Mouse (Mus musculus) heart, embryonic 15.5 days (tissue): ENCODE measurements at regions not wholly inside any gene's neighbourhood (a gene's known extent, or its start where the extent isn't known, plus 50 kb on each side); places are given as distances from the start of the nearest gene placed in this dataset.
"Not testable (repeated sequence)": the region's sequence is repeated elsewhere in the genome, so short reads cannot be mapped to it uniquely, and the experiment has no call there.

Source experiments
- ATAC-seq: fragments of 200-750 bp; cut with Nextera tagmentation; replicated peaks from 2 replicates; pipeline ENCODE4 v1.8.0; 2017; ENCODE audit warnings: low read depth, moderate TSS enrichment; ENCODE audit not compliant: insufficient number of reproducible peaks, insufficient read depth, low FRiP score
- H3K27ac ChIP-seq: fragments of 300-500 bp; sonication (generic); 2 replicates; pipeline ENCODE4 v1.5.1; 2015; ENCODE audit warnings: mild to moderate bottlenecking, inconsistent platforms
- H3K27me3 ChIP-seq: fragments of 300-500 bp; sonication (generic); 2 replicates; pipeline ENCODE4 v1.6.1; 2015; ENCODE audit warnings: inconsistent platforms
- H3K36me3 ChIP-seq: fragments of 300-500 bp; sonication (generic); 2 replicates; pipeline ENCODE4 v1.6.1; 2015; ENCODE audit warnings: mild to moderate bottlenecking, inconsistent platforms
- H3K4me1 ChIP-seq: fragments of 300-500 bp; sonication (generic); replicated peaks from 2 replicates; pipeline ENCODE4 v1.6.1; 2015; ENCODE audit warnings: inconsistent platforms
- H3K4me2 ChIP-seq: fragments of 300-500 bp; sonication (generic); 2 replicates; pipeline ENCODE4 v1.6.1; 2015; ENCODE audit warnings: inconsistent platforms, mild to moderate bottlenecking, moderate library complexity
- H3K4me3 ChIP-seq: fragments of 300-500 bp; sonication (generic); 2 replicates; pipeline ENCODE4 v1.5.1; 2015; ENCODE audit warnings: mild to moderate bottlenecking, inconsistent platforms
- H3K9ac ChIP-seq: fragments of 300-500 bp; sonication (generic); 2 replicates; pipeline ENCODE4 v1.6.1; 2015; ENCODE audit warnings: mild to moderate bottlenecking, inconsistent platforms
- H3K9me3 ChIP-seq: fragments of 300-500 bp; sonication (generic); replicated peaks from 2 replicates; pipeline ENCODE4 v1.6.1; 2016; ENCODE audit warnings: inconsistent platforms
- WGBS: fragments of 180-500 bp; shearing (Covaris S2); methylation state at CpG from one replicate; pipeline ENCODE4 v1.1.7; 2015; ENCODE audit warnings: mixed read lengths; 5-methylcytosine and 5-hydroxymethylcytosine counted together

DNA sequence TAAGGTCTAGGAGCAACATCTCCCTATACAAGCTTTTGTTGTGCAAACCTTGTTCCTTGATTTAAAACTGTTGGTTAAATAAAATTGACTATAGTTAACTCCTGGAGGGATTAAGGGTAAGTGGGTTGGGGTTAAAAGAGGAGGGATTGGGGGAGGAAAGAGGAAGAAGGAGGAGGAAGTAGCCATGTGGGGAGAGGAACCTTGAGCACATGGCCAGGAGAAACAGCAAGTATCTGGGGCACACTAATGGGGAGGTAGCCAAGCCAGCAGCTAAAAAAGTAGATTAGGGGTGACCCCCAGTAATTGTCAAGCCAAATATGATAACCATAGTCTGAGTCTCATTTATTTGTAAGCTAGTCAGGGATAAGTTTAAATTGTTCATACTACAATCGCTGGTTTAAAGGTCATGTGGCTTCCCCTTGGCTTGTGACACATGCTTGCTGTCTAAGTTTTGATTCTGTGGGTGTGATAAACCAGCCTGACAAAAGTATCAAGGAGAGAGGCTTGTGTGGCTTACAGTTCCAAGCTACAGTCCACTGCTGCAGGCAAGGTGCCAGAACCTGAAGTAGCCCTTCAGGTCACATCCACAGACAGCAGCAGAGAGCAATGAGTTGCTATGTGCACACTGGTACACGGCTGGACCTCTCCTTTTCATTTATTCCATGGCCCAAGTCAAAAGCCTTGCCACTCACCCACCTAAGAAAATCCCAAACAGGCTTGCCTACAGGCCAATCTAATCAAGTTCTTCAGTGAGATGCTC is 189.8 kb downstream of the Tcp10c start:
- Histone ChIP-seq H3K4me3 (no peak overlapping the region), H3K9me3 (peaks cover 41% of the 10 kb centered on the region), H3K4me1 (no peaks in the 10 kb centered on the region), H3K27ac (no peak overlapping the region), H3K36me3 (no peaks in the 10 kb centered on the region), H3K27me3 (no peaks in the 10 kb centered on the region), H3K9ac (no peak overlapping the region), H3K4me2 (no peak overlapping the region)
- 52% methylated on average over 2 of the region's 2 CpGs for WGBS
- no peak for ATAC-seq

DNA sequence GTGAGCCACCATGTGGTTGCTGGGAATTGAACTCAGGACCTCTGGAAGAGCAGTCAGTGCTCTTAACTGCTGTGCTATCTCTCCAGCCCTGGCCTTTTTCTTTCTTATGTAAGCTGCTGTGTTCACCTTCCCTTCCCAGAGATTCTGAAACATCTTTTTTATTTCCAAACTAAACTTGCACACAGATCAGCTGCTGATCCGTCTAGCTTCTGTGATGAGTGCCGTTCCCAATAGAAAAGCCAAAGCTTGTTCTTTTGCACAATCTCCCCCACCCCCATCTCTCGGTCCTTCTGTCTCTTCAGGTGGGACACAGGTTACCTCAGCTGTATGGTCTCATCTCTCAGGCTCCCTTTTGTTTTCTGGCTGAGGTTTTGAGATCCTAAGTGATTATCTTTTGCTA is 191.9 kb downstream of the Tcp10c start:
- no peak for ATAC-seq
- no peaks in the 10 kb centered on the region for H3K36me3 ChIP-seq
- H3K9me3 ChIP-seq: peaks cover 40% of the 10 kb centered on the region
- H3K9ac ChIP-seq: no peak overlapping the region
- no peaks in the 10 kb centered on the region for H3K4me1 ChIP-seq
- no peak overlapping the region for H3K4me3 ChIP-seq
- no peak overlapping the region for H3K27ac ChIP-seq
- 56% methylated on average over 3 of the region's 3 CpGs for WGBS
- H3K4me2 ChIP-seq: no peak overlapping the region
- H3K27me3 ChIP-seq: no peaks in the 10 kb centered on the region

DNA sequence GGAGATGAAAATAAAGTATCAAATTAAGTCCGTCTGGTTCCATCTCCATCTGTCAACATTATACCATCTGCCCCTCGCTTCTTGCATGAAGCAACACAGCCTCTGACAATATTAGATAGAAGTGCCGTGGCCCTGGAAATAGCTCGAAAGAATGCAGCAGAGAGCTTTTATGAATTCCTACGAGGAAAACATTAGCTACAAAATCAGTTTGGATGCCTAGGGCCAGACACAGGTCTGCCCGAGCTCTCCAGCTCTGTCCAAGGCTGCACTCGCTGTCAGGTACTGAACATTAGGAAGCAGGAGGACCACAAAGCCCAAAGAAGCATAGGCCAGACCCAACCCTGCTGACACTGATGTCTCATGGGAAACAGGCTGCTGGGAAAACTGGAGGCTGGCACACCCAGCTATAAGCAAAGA is 192.3 kb downstream of the Tcp10c start:
- no peak for ATAC-seq
- no peaks in the 10 kb centered on the region for H3K36me3 ChIP-seq
- WGBS: 71% methylated on average over 7 of the region's 7 CpGs

DNA sequence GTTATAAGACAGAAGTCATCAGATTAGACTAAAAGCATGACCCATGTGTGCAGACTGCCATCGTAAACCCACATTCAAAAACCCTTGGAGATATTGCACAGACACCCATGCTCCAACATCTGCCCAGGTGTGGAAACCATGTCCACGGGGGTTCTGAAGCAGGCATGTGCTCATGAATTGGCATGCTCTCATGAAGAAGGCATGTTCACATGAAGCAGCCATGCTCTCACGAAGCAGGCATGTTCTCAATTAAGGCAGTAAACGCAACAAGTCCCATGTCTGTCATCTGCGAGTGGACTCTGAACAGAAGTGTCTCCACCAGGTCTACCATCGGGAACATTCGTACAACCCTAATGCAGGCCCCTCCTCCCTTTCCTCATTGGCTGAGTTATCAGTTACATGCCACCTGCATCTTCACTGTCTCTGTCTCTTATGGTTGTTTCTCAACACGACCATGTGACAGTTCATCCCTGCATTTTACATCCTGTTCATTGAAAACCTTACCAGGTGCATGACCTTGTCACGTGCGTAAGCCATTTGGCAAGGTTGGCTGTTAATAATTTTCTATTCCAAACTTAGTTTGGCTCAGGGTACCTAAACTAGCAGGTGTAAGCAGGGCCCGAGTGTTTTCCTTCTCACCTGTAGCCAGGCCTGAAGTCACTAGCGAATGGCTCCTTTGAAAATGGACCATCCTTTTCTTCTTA is 193.4 kb downstream of the Tcp10c start:
- WGBS: 58% methylated on average over 12 of the region's 12 CpGs
- Histone ChIP-seq H3K9me3 (peaks cover 36% of the 10 kb centered on the region), H3K36me3 (no peaks in the 10 kb centered on the region), H3K4me3 (no peak overlapping the region), H3K4me1 (no peaks in the 10 kb centered on the region), H3K9ac (no peak overlapping the region), H3K4me2 (no peak overlapping the region), H3K27me3 (no peaks in the 10 kb centered on the region), H3K27ac (no peak overlapping the region)
- no peak for ATAC-seq

More for the DNA sequence above, 192.3 kb downstream of the Tcp10c start:
- H3K4me3 ChIP-seq: no peak overlapping the region
- no peak overlapping the region for H3K27ac ChIP-seq
- H3K9me3 ChIP-seq: peaks cover 38% of the 10 kb centered on the region
- H3K9ac ChIP-seq: no peak overlapping the region
- no peaks in the 10 kb centered on the region for H3K4me1 ChIP-seq
- H3K4me2 ChIP-seq: no peak overlapping the region
- H3K27me3 ChIP-seq: no peaks in the 10 kb centered on the region

DNA sequence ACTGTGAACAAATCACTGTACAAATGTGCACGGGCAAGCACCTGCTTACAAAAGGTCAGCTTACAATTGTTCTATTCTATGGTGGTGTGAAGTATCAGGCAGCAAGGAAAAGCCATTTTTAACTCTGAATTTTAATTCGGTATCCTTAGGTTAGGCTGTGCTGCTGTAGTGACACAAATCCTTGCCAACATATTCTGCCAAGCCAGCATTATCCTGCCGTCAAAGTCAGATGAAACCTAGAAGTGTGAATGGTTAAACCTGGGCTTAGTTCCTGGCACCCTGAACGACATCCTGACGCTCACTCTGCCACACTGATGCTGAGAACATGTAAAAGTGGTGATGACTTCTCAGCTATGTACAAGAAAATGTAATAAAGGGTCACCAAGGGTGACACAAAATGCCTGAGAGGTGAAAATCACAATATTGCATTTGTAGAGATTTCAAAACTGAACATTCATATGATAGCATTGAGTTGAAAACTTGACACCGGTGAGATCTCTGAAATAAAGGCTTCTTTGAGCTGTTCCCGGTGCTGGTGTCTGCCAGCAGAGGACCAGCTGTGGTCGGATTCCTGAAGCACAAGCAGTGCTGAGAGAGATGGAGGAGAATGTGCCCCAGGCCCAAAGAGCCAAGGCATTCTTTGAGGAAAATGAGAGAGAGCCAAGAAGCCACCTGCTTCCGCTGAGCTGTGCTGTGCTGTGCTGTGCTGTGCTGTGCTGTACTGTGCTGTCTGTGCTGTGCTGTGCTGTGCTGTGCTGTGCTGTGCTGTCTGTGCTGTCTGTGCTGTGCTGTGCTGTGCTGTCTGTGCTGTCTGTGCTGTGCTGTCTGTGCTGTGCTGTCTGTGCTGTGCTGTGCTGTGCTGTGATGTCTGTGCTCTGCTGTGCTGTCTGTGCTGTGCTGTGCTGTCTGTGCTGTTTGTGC is 195.9 kb downstream of the Tcp10c start:
- Histone ChIP-seq H3K36me3 (no peaks in the 10 kb centered on the region), H3K9ac (no peak overlapping the region), H3K27ac (no peak overlapping the region), H3K4me3 (no peak overlapping the region), H3K27me3 (no peaks in the 10 kb centered on the region), H3K4me1 (peaks cover under 1% of the 10 kb centered on the region), H3K4me2 (no peak overlapping the region), H3K9me3 (peaks cover 25% of the 10 kb centered on the region)
- WGBS: 56% methylated on average over 9 of the region's 9 CpGs
- ATAC-seq: peak; percentile 62

DNA sequence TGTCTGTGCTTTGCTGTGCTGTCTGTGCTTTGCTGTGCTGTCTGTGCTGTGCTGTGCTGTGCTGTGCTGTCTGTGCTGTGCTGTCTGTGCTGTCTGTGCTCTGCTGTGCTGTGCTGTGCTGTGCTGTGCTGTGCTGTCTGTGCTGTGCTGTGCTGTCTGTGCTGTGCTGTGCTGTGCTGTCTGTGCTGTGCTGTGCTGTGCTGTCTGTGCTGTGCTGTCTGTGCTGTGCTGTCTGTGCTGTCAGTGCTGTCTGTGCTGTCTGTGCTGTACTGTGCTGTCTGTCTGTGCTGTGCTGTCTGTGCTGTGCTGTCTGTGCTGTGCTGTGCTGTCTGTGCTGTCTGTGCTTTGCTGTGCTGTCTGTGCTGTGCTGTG is 196.5 kb downstream of the Tcp10c start:
- not testable (repeated sequence) for H3K36me3 ChIP-seq, H3K27ac ChIP-seq, H3K4me1 ChIP-seq, H3K4me2 ChIP-seq, ATAC-seq, H3K4me3 ChIP-seq, H3K9ac ChIP-seq, H3K27me3 ChIP-seq
- peaks cover 25% of the 10 kb centered on the region for H3K9me3 ChIP-seq

DNA sequence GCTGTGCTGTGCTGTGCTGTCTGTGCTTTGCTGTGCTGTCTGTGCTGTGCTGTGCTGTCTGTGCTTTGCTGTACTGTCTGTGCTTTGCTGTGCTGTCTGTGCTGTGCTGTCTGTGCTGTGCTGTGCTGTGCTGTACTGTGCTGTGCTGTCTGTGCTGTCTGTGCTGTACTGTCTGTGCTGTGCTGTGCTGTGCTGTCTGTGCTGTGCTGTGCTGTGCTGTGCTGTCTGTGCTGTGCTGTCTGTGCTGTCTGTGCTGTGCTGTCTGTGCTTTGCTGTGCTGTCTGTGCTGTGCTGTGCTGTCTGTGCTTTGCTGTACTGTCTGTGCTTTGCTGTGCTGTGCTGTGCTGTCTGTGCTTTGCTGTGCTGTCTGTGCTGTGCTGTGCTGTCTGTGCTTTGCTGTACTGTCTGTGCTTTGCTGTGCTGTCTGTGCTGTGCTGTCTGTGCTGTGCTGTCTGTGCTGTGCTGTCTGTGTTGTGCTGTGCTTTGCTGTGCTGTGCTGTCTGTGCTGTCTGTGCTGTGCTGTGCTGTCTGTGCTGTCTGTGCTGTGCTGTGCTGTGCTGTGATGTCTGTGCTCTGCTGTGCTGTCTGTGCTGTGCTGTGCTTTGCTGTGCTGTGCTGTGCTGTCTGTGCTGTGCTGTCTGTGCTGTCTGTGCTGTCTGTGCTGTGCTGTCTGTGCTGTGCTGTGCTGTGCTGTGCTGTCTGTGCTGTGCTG is 197.5 kb downstream of the Tcp10c start:
- peak; percentile 68 for ATAC-seq
- not testable (repeated sequence) for H3K4me1 ChIP-seq, H3K4me2 ChIP-seq, H3K4me3 ChIP-seq, H3K9ac ChIP-seq, H3K36me3 ChIP-seq, H3K27ac ChIP-seq, H3K27me3 ChIP-seq
- peaks cover 21% of the 10 kb centered on the region for H3K9me3 ChIP-seq

DNA sequence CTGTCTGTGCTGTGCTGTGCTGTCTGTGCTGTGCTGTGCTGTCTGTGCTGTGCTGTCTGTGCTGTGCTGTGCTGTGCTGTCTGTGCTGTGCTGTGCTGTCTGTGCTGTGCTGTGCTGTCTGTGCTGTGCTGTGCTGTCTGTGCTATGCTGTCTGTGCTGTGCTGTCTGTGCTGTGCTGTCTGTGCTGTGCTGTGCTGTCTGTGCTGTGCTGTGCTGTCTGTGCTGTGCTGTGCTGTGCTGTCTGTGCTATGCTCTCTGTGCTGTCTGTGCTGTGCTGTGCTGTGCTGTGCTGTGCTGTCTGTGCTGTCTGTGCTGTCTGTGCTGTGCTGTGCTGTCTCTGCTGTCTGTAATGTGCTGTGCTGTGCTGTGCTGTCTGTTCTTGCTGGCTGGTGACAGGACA is 198.5 kb downstream of the Tcp10c start:
- peak; percentile 61 for ATAC-seq
- H3K9ac ChIP-seq, H3K27ac ChIP-seq, H3K4me2 ChIP-seq, H3K36me3 ChIP-seq, H3K27me3 ChIP-seq, H3K4me1 ChIP-seq, H3K4me3 ChIP-seq: not testable (repeated sequence)
- H3K9me3 ChIP-seq: peaks cover 17% of the 10 kb centered on the region

DNA sequence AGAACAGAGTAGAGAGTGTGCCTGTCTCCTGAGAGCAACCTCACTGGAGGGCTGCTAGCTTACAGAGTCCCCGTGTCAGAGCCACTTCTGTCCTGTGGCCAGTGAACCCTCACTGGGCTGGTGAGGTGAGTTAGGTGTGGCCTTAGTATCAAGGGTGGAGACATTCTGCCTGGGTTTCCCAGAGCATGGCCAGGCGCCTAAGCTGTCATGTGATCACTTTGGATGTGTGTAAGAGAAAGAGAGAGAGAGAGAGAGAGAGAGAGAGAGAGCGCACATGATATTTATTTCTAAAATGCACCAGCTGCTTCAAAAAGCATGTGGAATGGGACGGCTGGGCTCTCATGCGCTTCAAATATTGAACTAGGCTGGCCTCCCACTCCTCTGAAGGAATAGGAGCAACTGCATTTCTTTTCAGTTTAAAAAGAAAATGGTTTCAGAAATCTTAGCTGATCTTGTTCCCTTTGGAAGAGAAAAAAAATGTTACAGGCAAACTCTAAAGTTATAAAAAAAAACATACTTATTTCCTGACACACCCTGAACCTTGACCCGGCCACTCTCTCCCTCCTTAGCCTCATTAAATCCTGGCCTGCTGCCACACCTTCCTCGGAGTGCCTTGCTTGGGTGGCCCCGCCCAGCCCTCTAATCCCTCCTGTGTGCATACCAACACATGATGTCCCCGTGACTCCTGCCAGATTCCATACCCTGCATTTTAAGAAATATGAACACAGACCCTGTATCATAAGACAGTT is 201.1 kb downstream of the Tcp10c start:
- ATAC-seq, H3K4me2 ChIP-seq, H3K36me3 ChIP-seq, H3K4me1 ChIP-seq, H3K27me3 ChIP-seq, H3K4me3 ChIP-seq, H3K9ac ChIP-seq, H3K9me3 ChIP-seq: not testable (repeated sequence)
- H3K27ac ChIP-seq: 0 out of 2 replicates have a peak overlapping the region, but pooled peaks have one; percentile 42
- WGBS: 25% methylated on average over 9 of the region's 9 CpGs

DNA sequence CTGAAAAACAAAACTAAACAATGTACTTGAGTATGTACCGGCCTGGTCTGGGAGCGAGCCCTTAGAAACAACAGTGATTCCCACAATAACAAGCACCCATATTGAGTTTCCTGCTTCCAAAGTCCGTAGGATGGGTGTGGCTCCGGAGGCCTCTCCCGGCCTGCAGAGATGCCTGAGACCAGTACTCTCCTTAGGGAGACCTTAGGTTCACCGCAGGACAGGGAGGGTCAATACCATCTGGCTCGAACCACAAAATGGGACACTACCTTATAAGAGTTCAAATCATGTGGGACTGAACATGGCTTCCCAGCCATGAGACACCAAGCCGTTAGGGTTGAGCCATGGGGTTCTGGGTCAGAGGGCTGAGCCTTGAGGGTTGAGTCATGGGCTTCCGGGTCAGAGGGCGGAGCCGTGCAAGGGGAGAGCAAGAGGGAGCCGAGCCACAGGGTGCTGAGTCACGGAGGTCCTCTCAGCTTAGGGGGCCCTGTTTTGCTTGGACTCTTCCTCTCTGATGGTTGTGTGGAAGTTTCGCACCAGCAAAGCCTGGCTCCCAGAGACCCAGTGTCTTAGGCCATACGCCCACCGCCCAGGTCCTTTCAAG is 201.8 kb downstream of the Tcp10c start:
- H3K36me3 ChIP-seq, H3K27ac ChIP-seq, H3K27me3 ChIP-seq, H3K9ac ChIP-seq, H3K9me3 ChIP-seq, ATAC-seq, H3K4me3 ChIP-seq, H3K4me2 ChIP-seq, H3K4me1 ChIP-seq: not testable (repeated sequence)
- 84% methylated on average over 16 of the region's 16 CpGs for WGBS
